Mouse (Mus musculus) embryonic facial prominence, embryonic 13.5 days (tissue): ENCODE results near the gene Bahd1. TPM values are rescaled to one million over a fixed set of nuclear protein-coding genes. Genes with fewer than 3 reads are reported as not detected.
A peak's percentile ranks its signal among the peaks of the same experiment; 100 is the strongest.

Experiments used
- ATAC-seq: fragments of 200-750 bp; cut with Nextera tagmentation; 2 replicates; pipeline ENCODE4 v1.8.0; 2017; ENCODE audit warnings: low read depth; ENCODE audit not compliant: insufficient number of reproducible peaks, insufficient read depth, low FRiP score, low TSS enrichment
- H3K27ac ChIP-seq: fragments of 300-500 bp; sonication (generic); 2 replicates; pipeline ENCODE4 v1.5.1; 2015; ENCODE audit warnings: moderate library complexity, mild to moderate bottlenecking, inconsistent platforms
- H3K27me3 ChIP-seq: fragments of 300-500 bp; sonication (generic); 2 replicates; pipeline ENCODE4 v1.6.1; 2015; ENCODE audit warnings: mild to moderate bottlenecking, inconsistent platforms
- H3K36me3 ChIP-seq: fragments of 300-500 bp; sonication (generic); 2 replicates; pipeline ENCODE4 v1.6.1; 2015; ENCODE audit warnings: mild to moderate bottlenecking, inconsistent platforms
- H3K4me1 ChIP-seq: fragments of 300-500 bp; sonication (generic); 2 replicates; pipeline ENCODE4 v1.6.1; 2015; ENCODE audit warnings: inconsistent platforms
- H3K4me2 ChIP-seq: fragments of 300-500 bp; sonication (generic); 2 replicates; pipeline ENCODE4 v1.6.1; 2015; ENCODE audit warnings: moderate library complexity, mild to moderate bottlenecking, inconsistent platforms
- H3K4me3 ChIP-seq: fragments of 300-500 bp; sonication (generic); 2 replicates; pipeline ENCODE4 v1.5.1; 2015; ENCODE audit warnings: mild to moderate bottlenecking, inconsistent platforms
- H3K9ac ChIP-seq: fragments of 300-500 bp; sonication (generic); 2 replicates; pipeline ENCODE4 v1.6.1; 2015; ENCODE audit warnings: mild to moderate bottlenecking, inconsistent platforms
- H3K9me3 ChIP-seq: fragments of 300-500 bp; sonication (generic); 2 replicates; pipeline ENCODE4 v1.6.1; 2016; ENCODE audit warnings: inconsistent platforms
- WGBS: fragments of 180-500 bp; shearing (Covaris S2); methylation state at CpG from one replicate; pipeline ENCODE4 v1.1.7; 2015; ENCODE audit warnings: mixed read lengths; 5-methylcytosine and 5-hydroxymethylcytosine counted together
- polyA plus RNA-seq: library from polyadenylated mRNA; unstranded; fragments of >200 nt; fragmentation: Nextera tagmentation; extraction: Ambion mirVana; gene quantifications from 2 replicates; pipeline ENCODE4 v1.2.1, GENCODE M21; 2015

The Bahd1 gene
- polyA plus RNA-seq, 1 experiment from 2014 or later, result 4.1 TPM

GRCm38 (mm10) chr2:118949699-118950098 is 49.5 kb downstream of the Bahd1 start:
- ATAC-seq, result no peak
- H3K4me3 ChIP-seq, result no peak overlapping the region
- H3K4me1 ChIP-seq, result peaks cover 8% of the 10 kb centered on the region
- no peak overlapping the region for H3K9ac ChIP-seq
- H3K27ac ChIP-seq, result no peak overlapping the region
- no peaks in the 10 kb centered on the region for H3K36me3 ChIP-seq
- H3K27me3 ChIP-seq, result peaks cover 4% of the 10 kb centered on the region
- H3K9me3 ChIP-seq, result no peaks in the 10 kb centered on the region
- 60% methylated on average over 3 of the region's 3 CpGs for WGBS
- H3K4me2 ChIP-seq, result no peak overlapping the region

- H3K27ac ChIP-seq, result no peak overlapping the region
- H3K9me3 ChIP-seq, result no peaks in the 10 kb centered on the region
- H3K9ac ChIP-seq, result no peak overlapping the region
- 78% methylated on average over 5 of the region's 5 CpGs for WGBS
- no peaks in the 10 kb centered on the region for H3K36me3 ChIP-seq
- no peak overlapping the region for H3K4me3 ChIP-seq
- no peak overlapping the region for H3K4me2 ChIP-seq
- no peaks in the 10 kb centered on the region for H3K27me3 ChIP-seq
- no peak for ATAC-seq
- no peaks in the 10 kb centered on the region for H3K4me1 ChIP-seq
Observed at GRCm38 (mm10) chr2:118956497-118956896, 56.3 kb downstream of the Bahd1 start.

- Histone ChIP-seq H3K9me3 (no peaks in the 10 kb centered on the region), H3K4me1 (no peaks in the 10 kb centered on the region), H3K36me3 (no peaks in the 10 kb centered on the region), H3K9ac (no peak overlapping the region), H3K4me3 (no peak overlapping the region), H3K4me2 (no peak overlapping the region), H3K27ac (no peak overlapping the region), H3K27me3 (no peaks in the 10 kb centered on the region)
- WGBS, result 20% methylated on average over 2 of the region's 2 CpGs
- ATAC-seq, result no peak
Observed at GRCm38 (mm10) chr2:118959644-118960043, 59.5 kb downstream of the Bahd1 start.

- Histone ChIP-seq H3K36me3 (no peaks in the 10 kb centered on the region), H3K9me3 (no peaks in the 10 kb centered on the region), H3K9ac (no peak overlapping the region), H3K4me1 (no peaks in the 10 kb centered on the region), H3K27me3 (no peaks in the 10 kb centered on the region; the same call in 1 of the 2 replicates), H3K27ac (no peak overlapping the region), H3K4me2 (no peak overlapping the region), H3K4me3 (no peak overlapping the region)
- no peak for ATAC-seq
- 91% methylated on average over 2 of the region's 2 CpGs for WGBS
Observed at GRCm38 (mm10) chr2:118960413-118960812, 60.2 kb downstream of the Bahd1 start.

GRCm38 (mm10) chr2:118961546-118961945 is 61.4 kb downstream of the Bahd1 start:
- Histone ChIP-seq H3K4me2 (no peak overlapping the region), H3K36me3 (no peaks in the 10 kb centered on the region), H3K27ac (no peak overlapping the region), H3K27me3 (no peaks in the 10 kb centered on the region; the same call in 1 of the 2 replicates), H3K9me3 (no peaks in the 10 kb centered on the region), H3K4me3 (no peak overlapping the region), H3K9ac (no peak overlapping the region), H3K4me1 (no peaks in the 10 kb centered on the region)
- no peak for ATAC-seq
- WGBS, result 38% methylated on average over 2 of the region's 2 CpGs

- Histone ChIP-seq H3K4me3 (no peak overlapping the region), H3K36me3 (no peaks in the 10 kb centered on the region), H3K4me2 (no peak overlapping the region), H3K9me3 (no peaks in the 10 kb centered on the region), H3K27me3 (no peaks in the 10 kb centered on the region; the same call in 1 of the 2 replicates), H3K4me1 (no peaks in the 10 kb centered on the region), H3K9ac (no peak overlapping the region), H3K27ac (no peak overlapping the region)
- no peak for ATAC-seq
- WGBS, result 56% methylated on average over 9 of the region's 9 CpGs
Observed at GRCm38 (mm10) chr2:118963007-118963675, 63.0 kb downstream of the Bahd1 start.

- Histone ChIP-seq H3K27ac (no peak overlapping the region), H3K4me2 (no peak overlapping the region), H3K36me3 (no peaks in the 10 kb centered on the region), H3K27me3 (no peaks in the 10 kb centered on the region; the same call in 1 of the 2 replicates), H3K4me1 (no peaks in the 10 kb centered on the region), H3K9ac (no peak overlapping the region), H3K4me3 (no peak overlapping the region), H3K9me3 (no peaks in the 10 kb centered on the region)
- no peak for ATAC-seq
- 73% methylated on average over 7 of the region's 7 CpGs for WGBS
Observed at GRCm38 (mm10) chr2:118963676-118964012, 63.5 kb downstream of the Bahd1 start.

- no peak overlapping the region for H3K9ac ChIP-seq
- peaks cover 28% of the 10 kb centered on the region for H3K27me3 ChIP-seq
- H3K36me3 ChIP-seq, result no peaks in the 10 kb centered on the region
- H3K9me3 ChIP-seq, result no peaks in the 10 kb centered on the region
- no peak overlapping the region for H3K4me3 ChIP-seq
- no peak overlapping the region for H3K27ac ChIP-seq
- H3K4me1 ChIP-seq, result peaks cover 3% of the 10 kb centered on the region; the same call in 1 of the 2 replicates
- no peak overlapping the region for H3K4me2 ChIP-seq
- no peak for ATAC-seq
- 85% methylated on average over 11 of the region's 11 CpGs for WGBS
Observed at GRCm38 (mm10) chr2:118969585-118970147, 69.5 kb downstream of the Bahd1 start.

GRCm38 (mm10) chr2:118972048-118972447 is 71.9 kb downstream of the Bahd1 start:
- peaks cover 51% of the 10 kb centered on the region for H3K27me3 ChIP-seq
- H3K4me1 ChIP-seq, result peaks cover 17% of the 10 kb centered on the region
- no peak overlapping the region for H3K4me2 ChIP-seq
- H3K4me3 ChIP-seq, result no peak overlapping the region
- no peak for ATAC-seq
- no peak overlapping the region for H3K27ac ChIP-seq
- H3K36me3 ChIP-seq, result no peaks in the 10 kb centered on the region
- no peak overlapping the region for H3K9ac ChIP-seq
- WGBS, result 76% methylated on average over 5 of the region's 5 CpGs
- H3K9me3 ChIP-seq, result no peaks in the 10 kb centered on the region

GRCm38 (mm10) chr2:118972687-118973376 is 72.7 kb downstream of the Bahd1 start:
- ATAC-seq, result no peak
- H3K9ac ChIP-seq, result peak overlapping the region; percentile 64
- WGBS, result under 1% methylated on average over 33 of the region's 33 CpGs

More at GRCm38 (mm10) chr2:118972687-118973376, 72.7 kb downstream of the Bahd1 start:
- Histone ChIP-seq H3K36me3 (no peaks in the 10 kb centered on the region), H3K4me2 (peak overlapping the region; percentile 80), H3K9me3 (no peaks in the 10 kb centered on the region), H3K4me1 (peaks cover 17% of the 10 kb centered on the region), H3K27me3 (peaks cover 59% of the 10 kb centered on the region), H3K27ac (no peak overlapping the region), H3K4me3 (peak overlapping the region; percentile 45)
